Mouse (Mus musculus): ENCODE results near the gene Hoxb8.

DNA sequence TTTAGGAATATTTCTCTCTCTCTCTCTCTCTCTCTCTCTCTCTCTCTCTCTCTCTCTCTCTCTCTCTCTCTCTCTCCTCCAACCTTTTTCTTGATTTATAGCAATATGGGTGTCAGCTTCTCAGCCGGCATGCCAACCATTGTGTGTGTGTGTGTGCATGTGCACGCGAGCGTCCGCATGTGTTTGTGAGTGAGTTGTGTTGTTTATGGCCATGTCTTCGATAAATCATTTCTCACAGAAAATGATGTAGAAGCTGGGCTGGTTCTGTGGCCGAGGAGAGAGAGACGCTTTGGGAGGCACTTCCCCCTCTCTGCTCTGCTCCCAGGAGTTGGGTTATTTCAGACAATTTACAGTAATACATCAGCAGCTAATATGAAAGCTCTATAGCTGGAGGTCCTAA lies 46.9 kb downstream of the Hoxb8 start:
- TF ChIP-seq TAL1 (IDR thresholded peaks at IDR 0.05; ENCODE audit: low read length) (no peak), GATA1 (IDR thresholded peaks at IDR 0.05; ENCODE audit: low read length) (no peak)

Measured in erythroblast, embryonic 14.5 days (primary cell).